Mouse (Mus musculus) embryo, embryonic 10.5 days (tissue): ENCODE measurements around the gene Otud1.
A peak's percentile ranks its signal among the peaks of the same experiment; 100 is the strongest.

Experiments
- DNase-seq: peaks from one replicate; pipeline ENCODE4 v3.0.0-alpha.2; 2015; ENCODE audit warnings: low spot score

Gene Otud1

GRCm38 (mm10) chr2:19657158-19657874 is at the start of gene Otud1:
Gene Otud1, plus strand, starts transcription at chr2:19657752.
- peak; percentile 98 for DNase-seq

GRCm38 (mm10) chr2:19607852-19608251 is 49.7 kb upstream of the Otud1 start:
- DNase-seq, result no peak

DNA sequence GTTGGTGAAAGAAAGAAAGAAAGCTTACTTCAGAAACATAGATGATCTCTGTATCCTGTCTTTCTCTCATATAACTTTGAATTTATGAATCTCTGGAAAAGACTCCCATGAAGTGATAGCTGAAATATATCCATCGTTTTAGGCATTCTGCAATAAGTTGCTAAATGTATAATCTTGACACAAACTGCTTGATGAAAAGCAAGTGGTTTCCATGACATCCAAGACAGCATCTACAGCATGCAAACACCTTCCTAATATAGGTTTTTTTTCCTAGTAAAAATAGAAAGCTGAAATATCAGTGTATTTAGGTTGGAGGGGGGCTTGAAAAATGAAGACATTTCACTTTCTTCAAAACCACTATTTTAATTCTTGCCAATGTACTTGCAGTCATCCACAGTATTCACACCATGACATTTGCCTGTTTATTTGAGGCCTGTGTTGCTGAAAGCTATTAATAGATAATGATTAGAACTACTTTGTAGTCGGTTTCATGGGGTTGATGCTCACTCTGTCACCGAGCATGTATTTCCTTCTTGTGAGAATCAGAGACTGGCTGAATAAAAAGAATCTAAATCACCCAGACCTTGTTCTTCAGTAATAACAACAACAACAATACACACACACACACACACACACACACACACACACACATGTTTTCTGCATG is 49.0 kb upstream of the Otud1 start:
- DNase-seq, result no peak

GRCm38 (mm10) chr2:19622041-19622440 is 35.5 kb upstream of the Otud1 start:
- DNase-seq, result no peak

DNA sequence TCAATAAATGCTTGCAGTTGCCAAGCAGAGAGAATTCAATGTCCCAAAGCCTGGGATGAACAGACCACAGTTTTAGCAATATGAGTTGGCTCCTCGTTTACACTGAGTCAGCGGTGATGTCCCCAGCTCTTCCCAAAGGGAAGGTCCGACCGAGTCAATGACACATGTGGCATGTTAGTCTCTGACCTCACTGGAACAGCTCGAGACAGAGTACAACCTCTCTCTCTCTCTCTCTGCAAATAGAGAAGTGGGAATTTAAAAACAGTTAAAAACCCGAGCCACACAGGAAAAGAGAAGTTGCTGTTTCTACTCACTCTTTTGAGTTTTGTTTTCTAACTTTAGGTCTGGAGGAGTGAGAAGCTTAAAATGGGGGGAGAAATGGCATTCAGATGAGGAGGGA is 30.5 kb upstream of the Otud1 start:
- no peak for DNase-seq

DNA sequence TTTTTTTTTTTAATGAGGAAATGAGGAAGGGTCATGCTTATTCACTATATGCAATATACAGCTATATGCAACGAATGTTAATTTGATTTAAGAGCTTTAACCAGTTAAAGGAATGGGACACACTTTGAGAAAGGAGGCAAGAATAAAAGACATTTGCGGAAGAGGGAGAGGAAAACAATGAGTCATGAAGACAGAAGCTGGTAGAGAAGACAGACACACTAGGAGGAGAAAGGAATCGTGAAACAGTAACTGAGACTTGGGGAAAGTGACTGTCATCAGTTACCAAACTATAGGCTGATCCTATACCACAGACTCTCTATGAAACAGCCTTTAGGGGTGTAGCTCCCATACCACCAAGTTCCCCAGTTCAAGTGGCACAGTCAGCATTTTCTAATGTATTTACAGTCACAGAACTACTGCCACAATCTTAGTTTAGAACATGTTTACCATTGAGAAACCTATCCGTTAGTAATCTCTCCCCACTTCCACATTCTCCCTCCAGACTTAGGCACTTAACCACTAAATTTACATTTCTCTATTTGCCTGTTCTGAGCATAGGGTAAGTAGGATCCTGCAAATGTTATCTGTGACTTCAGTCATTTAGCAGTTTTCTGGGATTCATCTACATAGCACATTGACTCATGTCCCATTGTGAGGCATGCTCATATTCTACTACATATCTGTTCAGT is 29.5 kb upstream of the Otud1 start:
- DNase-seq, result no peak

GRCm38 (mm10) chr2:19630544-19630943 is 27.0 kb upstream of the Otud1 start:
- no peak for DNase-seq

- no peak for DNase-seq
Measured at GRCm38 (mm10) chr2:19633406-19633920, 24.1 kb upstream of the Otud1 start.

- DNase-seq, result no peak
Measured at GRCm38 (mm10) chr2:19645182-19645581, 12.4 kb upstream of the Otud1 start.

DNA sequence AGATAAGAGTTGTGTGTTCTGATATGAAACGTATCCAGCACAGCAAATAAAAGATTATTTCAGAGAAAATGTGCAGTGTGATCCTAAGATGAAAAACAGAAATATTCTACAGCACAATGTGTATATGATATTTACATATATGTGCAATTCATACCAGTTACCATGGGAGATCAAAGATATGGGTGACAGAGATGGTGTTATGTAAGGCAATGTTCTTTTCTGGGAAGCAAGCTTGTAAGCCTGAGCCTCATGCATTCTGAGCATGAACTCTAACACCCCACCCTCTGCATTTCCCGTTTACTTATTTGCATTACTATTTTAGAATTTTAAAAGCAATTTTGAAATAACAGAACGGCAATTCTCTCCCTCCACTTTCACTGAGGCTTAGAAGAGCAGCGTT is 11.4 kb upstream of the Otud1 start:
- DNase-seq, result no peak

DNA sequence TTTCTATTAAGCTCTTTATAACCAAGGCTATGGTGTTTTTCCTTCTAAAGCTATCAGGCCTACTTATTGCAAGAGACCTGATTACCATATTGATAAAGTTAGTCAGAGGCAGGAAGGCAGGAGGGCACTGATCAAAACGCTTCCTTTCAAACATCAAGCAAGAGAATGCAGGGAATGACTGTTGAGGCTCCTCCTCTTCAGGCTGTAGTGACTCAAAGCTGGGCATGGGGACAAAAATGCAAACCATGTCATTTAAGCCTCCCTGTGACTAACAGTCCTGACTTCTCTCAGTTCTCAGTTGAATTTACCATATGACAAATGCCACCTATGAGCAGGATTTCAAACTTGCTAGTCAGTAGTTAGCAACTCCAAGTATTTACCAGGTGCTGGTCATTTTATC is 10.6 kb upstream of the Otud1 start:
- DNase-seq, result no peak

GRCm38 (mm10) chr2:19656436-19656835 is 1.1 kb upstream of the Otud1 start:
- no peak for DNase-seq

- DNase-seq, result peak; percentile 53
Measured at GRCm38 (mm10) chr2:19657881-19658589, 483 bp downstream of the Otud1 start.

DNA sequence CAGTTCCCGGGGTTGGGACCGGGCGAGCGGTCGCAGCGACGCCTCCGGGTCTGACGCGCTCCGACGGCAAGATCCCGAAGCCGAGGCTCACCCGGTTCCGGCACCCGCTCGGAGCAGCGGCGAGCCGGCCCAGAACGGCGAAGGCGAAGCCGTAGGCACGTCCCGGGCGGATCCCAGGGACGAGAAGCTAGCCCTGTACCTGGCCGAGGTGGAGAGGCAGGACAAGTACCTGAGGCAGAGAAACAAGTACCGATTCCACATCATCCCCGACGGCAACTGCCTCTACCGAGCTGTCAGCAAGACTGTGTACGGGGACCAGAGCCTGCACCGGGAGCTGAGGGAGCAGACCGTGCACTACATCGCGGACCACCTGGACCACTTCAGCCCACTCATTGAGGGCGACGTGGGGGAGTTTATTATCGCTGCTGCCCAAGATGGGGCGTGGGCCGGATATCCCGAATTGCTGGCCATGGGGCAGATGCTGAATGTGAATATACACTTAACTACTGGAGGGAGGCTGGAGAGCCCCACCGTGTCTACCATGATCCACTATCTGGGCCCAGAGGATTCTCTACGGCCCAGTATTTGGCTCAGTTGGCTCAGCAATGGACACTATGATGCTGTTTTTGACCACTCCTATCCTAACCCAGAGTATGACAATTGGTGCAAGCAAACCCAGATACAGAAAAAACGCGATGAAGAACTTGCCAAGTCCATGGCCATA is 1.3 kb downstream of the Otud1 start:
- DNase-seq, result peak; percentile 26

- DNase-seq, result peak; percentile 10
Measured at GRCm38 (mm10) chr2:19660875-19661274, 3.3 kb downstream of the Otud1 start.

DNA sequence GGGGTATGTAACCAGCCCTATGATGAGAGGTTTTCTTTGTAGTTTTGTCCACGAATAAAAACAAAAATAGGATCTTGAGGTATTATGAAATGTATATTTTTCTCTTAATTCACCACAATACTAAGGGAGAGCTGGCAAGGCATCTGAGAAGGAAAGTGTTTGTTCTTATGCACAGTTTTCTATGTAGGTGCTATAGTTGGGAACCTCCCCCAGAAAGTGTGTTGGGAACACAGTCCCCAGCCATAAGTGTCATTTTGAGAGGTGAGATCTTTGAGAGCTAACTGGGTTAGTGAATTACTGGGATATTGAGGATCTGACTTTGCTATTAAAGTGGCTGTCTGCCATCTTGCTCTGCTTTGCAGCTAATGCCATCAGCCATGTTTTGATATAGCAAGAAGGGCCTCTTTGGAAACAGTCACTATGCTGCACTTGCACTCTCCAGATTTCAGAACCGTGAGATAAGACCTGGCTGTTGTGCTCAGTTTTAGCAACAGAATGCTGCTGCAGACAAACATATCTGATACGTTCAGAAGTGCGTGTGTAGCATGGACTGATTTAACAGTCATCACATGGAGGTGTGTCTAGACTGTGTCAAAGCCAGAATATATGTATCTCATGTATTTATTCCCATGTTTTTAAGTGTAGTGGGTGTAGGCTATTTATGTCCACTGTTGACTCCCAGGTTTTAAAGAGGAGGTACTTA is 5.7 kb downstream of the Otud1 start:
- DNase-seq, result no peak

DNA sequence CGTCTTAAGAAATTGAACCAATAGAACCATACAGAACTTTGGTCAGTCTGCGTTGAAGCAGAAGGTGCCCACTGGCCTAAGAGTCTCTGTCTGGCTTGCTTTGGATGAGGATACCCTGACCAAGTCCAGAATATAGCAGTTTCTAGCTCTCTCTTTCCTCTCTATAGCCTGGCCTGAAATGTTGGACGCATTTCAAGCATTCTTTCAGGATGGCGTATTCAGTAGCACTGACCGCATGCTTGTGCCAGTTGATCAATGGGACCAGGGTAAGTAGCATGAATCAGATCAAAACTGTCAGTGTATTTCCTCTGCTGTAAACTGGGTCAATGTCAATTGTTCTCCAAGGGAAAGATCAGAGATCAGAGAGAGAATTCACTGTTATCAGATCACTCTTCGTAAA is 6.6 kb downstream of the Otud1 start:
- DNase-seq, result peak; percentile 8

GRCm38 (mm10) chr2:19664555-19665475 is 7.3 kb downstream of the Otud1 start:
- DNase-seq, result no peak

- DNase-seq, result peak; percentile 38
Measured at GRCm38 (mm10) chr2:19665841-19666240, 8.3 kb downstream of the Otud1 start.
